Mouse (Mus musculus): ENCODE results near the gene Mob3c.

DNA sequence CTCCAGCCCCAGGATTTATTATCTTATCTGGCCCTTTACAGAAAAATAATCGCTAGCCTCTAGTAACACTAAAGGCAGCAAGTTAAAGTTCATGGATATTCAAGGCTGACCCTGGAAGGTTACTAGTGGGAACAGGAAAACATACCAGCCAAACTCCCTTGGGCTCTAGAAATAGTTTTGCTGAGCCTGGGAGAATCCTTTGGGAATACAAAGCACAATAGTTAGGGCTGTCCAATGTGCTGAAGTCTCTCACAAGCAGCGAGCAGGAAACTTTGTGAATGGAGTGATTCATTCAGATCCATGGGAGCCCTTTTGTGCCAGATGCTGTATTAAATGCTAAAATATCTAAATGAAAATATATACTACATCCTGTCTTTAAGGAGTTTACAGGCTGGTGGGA, 18.8 kb downstream of the Mob3c start:
- no peak for TF ChIP-seq CTCF (IDR thresholded peaks at IDR 0.05; ENCODE audit: borderline replicate concordance, control insufficient read depth, extremely low read depth, insufficient read depth, low read length, poor library complexity)
- TF ChIP-seq POLR2A (IDR thresholded peaks at IDR 0.05; ENCODE audit: control insufficient read depth, extremely low read depth, insufficient read depth, low read length, poor library complexity) = no peak

Measured in thymus, adult 2 months (tissue).